Mouse (Mus musculus) spleen, adult 2 months (tissue): Measurements from ENCODE around the gene Swt1.

Experiments used
- CTCF ChIP-seq: fragments of 200-500 bp; IDR thresholded peaks from 2 replicates; pipeline ENCODE4 v1.5.1; 2011; ENCODE audit warnings: mild to moderate bottlenecking, inconsistent platforms; ENCODE audit not compliant: insufficient read depth, insufficient read length, insufficient replicate concordance; ENCODE audit errors: extremely low read depth
- POLR2A ChIP-seq: fragments of 200-500 bp; IDR thresholded peaks from 2 replicates; pipeline ENCODE4 v1.6.1; 2011; ENCODE audit warnings: low read depth, low read length, inconsistent platforms

DNA sequence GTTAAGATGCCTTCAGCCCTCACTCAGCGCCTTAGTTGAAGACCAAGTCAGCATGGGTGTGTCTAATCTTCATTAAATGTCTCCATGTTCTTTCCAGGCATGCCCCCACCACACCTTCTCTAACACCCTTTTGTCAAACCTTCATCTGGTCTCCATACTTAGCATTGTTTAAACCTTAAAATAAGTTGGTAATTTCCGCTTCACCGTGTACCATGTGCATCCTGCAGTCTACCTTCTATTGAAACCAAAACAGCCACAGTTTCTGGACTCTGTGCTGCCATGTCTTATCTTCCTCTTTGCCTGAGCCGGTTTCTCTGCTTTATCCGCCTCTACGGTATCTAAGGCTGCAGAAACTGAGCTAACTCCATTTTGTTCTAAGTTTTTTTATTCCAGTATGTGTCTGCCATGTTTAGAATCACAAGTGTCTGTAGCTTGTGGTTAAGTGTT is 81.6 kb downstream of the Swt1 start:
- TF ChIP-seq POLR2A = no peak
- no peak for TF ChIP-seq CTCF
